Mouse (Mus musculus): ENCODE measurements at regions not wholly inside any gene's neighbourhood (a gene's known extent, or its start where the extent isn't known, plus 50 kb on each side); places are given as distances from the start of the nearest gene placed in this dataset.

DNA sequence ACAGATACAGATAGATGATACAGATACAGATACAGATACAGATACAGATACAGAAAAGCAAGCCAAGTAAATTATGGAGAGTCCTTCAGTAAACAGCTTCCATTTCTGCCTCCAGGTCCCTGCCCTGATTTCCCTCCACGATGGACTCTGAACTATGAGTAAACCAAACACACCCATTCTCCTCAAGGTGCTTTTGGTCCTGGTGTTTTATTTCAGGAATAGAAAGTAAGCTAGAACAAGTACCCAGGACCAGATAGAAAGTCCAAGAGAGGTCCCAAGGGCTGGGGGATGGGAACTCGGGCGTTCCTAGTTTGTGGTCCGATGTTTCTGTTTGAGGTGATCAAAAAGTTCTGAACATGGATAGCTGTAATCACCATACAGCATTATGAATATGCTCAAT lies 69.5 kb upstream of the Gm9887 start:
- TF ChIP-seq CTCF (IDR thresholded peaks at IDR 0.05) (no peak), EP300 (IDR thresholded peaks at IDR 0.05) (no peak)
